Mouse (Mus musculus): ENCODE data around the gene Cul7. TPM values are rescaled to one million over a fixed set of nuclear protein-coding genes. Genes with fewer than 3 reads are reported as not detected.

The Cul7 gene
- polyA plus RNA-seq, 1 experiment from 2014 or later = 34.3 TPM

- Histone ChIP-seq H3K36me3 (ENCODE audit: control insufficient read depth, insufficient read depth, low read length) (peaks cover 66% of the 10 kb centered on the region), H3K9me3 (ENCODE audit: control insufficient read depth, low read length) (no peaks in the 10 kb centered on the region), H3K4me1 (ENCODE audit: control insufficient read depth in 2 of 2, insufficient read depth in 2 of 2, low read length in 2 of 2) (peaks cover 21 to 31% of the 10 kb centered on the region in 2 experiments), H3K4me2 (ENCODE audit: low read length) (peak overlapping the region; percentile 82), H3K9ac (ENCODE audit: low read length) (peak overlapping the region; percentile 94), H3K27ac (replicated peaks in 1 of 2; ENCODE audit: control insufficient read depth in 1 of 2, insufficient read depth in 1 of 2, low read depth in 2 of 2, low read length in 2 of 2) (peak overlapping the region in 1 of 2 experiments; percentile 98; a peak in 2 of 4 replicates), H3K4me3 (ENCODE audit: control insufficient read depth in 1 of 2, insufficient read depth in 1 of 2, low read depth in 1 of 2, low read length in 2 of 2) (peak overlapping the region; percentile 76 to 91), H3K27me3 (ENCODE audit: control insufficient read depth, insufficient read depth, low read length) (no peaks in the 10 kb centered on the region)
- no peak for ATAC-seq (ENCODE audit: insufficient number of reproducible peaks, insufficient read depth, low FRiP score, low read depth)
- 51% methylated on average over 20 of the region's 20 CpGs for WGBS
Measured at GRCm38 (mm10) chr17:46651755-46652547, 1.8 kb downstream of the Cul7 start.

DNA sequence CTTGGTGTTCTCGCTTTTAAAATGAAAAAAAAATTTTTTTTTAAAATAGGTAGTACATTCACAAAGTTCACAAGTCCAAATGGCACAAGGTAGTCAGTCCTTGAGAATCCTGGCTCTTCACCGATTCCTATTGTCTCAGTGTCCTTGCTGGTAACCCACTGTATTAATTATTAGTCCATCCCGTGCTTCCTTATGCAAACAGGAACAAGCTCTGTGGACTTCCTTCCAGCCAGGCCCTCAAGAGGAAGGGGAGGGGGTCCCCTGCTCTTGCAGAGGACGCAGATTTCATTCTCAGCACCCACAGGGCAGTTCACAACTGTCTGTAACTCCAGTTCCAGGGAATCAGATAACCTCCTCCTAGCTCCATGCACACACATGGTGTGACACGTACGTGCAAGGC is 5.9 kb downstream of the Cul7 start:
- H3K9me3 ChIP-seq (ENCODE audit: control insufficient read depth, low read length) = no peaks in the 10 kb centered on the region
- H3K36me3 ChIP-seq (ENCODE audit: control insufficient read depth, insufficient read depth, low read length) = peaks cover 89% of the 10 kb centered on the region
- H3K27ac ChIP-seq (replicated peaks in 1 of 2; ENCODE audit: control insufficient read depth in 1 of 2, insufficient read depth in 1 of 2, low read depth in 2 of 2, low read length in 2 of 2) = no peak overlapping the region
- no peak for ATAC-seq (ENCODE audit: insufficient number of reproducible peaks, insufficient read depth, low FRiP score, low read depth)
- H3K4me3 ChIP-seq (ENCODE audit: control insufficient read depth in 1 of 2, insufficient read depth in 1 of 2, low read depth in 1 of 2, low read length in 2 of 2) = no peak overlapping the region
- no peak overlapping the region for H3K4me2 ChIP-seq (ENCODE audit: low read length)
- H3K9ac ChIP-seq (ENCODE audit: low read length) = no peak overlapping the region
- H3K27me3 ChIP-seq (ENCODE audit: control insufficient read depth, insufficient read depth, low read length) = no peaks in the 10 kb centered on the region
- 83% methylated on average over 6 of the region's 6 CpGs for WGBS
- peaks cover 14 to 18% of the 10 kb centered on the region in 2 experiments for H3K4me1 ChIP-seq (ENCODE audit: control insufficient read depth in 2 of 2, insufficient read depth in 2 of 2, low read length in 2 of 2)

- Histone ChIP-seq H3K27ac (replicated peaks in 1 of 2; ENCODE audit: control insufficient read depth in 1 of 2, insufficient read depth in 1 of 2, low read depth in 2 of 2, low read length in 2 of 2) (no peak overlapping the region), H3K27me3 (ENCODE audit: control insufficient read depth, insufficient read depth, low read length) (no peaks in the 10 kb centered on the region), H3K9me3 (ENCODE audit: control insufficient read depth, low read length) (no peaks in the 10 kb centered on the region), H3K4me3 (ENCODE audit: control insufficient read depth in 1 of 2, insufficient read depth in 1 of 2, low read depth in 1 of 2, low read length in 2 of 2) (no peak overlapping the region), H3K4me2 (ENCODE audit: low read length) (no peak overlapping the region), H3K4me1 (ENCODE audit: control insufficient read depth in 2 of 2, insufficient read depth in 2 of 2, low read length in 2 of 2) (no peaks in the 10 kb centered on the region), H3K9ac (ENCODE audit: low read length) (no peak overlapping the region), H3K36me3 (ENCODE audit: control insufficient read depth, insufficient read depth, low read length) (peaks cover 100% of the 10 kb centered on the region)
- 94% methylated on average over 9 of the region's 9 CpGs for WGBS
- no peak for ATAC-seq (ENCODE audit: insufficient number of reproducible peaks, insufficient read depth, low FRiP score, low read depth)
Measured at GRCm38 (mm10) chr17:46661351-46661750, 11.2 kb downstream of the Cul7 start.

- H3K4me3 ChIP-seq (ENCODE audit: control insufficient read depth in 1 of 2, insufficient read depth in 1 of 2, low read depth in 1 of 2, low read length in 2 of 2) = no peak overlapping the region
- no peaks in the 10 kb centered on the region for H3K4me1 ChIP-seq (ENCODE audit: control insufficient read depth in 2 of 2, insufficient read depth in 2 of 2, low read length in 2 of 2)
- no peak for ATAC-seq (ENCODE audit: insufficient number of reproducible peaks, insufficient read depth, low FRiP score, low read depth)
Measured at GRCm38 (mm10) chr17:46661981-46662380, 11.8 kb downstream of the Cul7 start.

GRCm38 (mm10) chr17:46662730-46663129 is 12.6 kb downstream of the Cul7 start:
- no peak overlapping the region for H3K4me2 ChIP-seq (ENCODE audit: low read length)
- H3K4me3 ChIP-seq (ENCODE audit: control insufficient read depth in 1 of 2, insufficient read depth in 1 of 2, low read depth in 1 of 2, low read length in 2 of 2) = no peak overlapping the region
- H3K27ac ChIP-seq (replicated peaks in 1 of 2; ENCODE audit: control insufficient read depth in 1 of 2, insufficient read depth in 1 of 2, low read depth in 2 of 2, low read length in 2 of 2) = no peak overlapping the region
- H3K4me1 ChIP-seq (ENCODE audit: control insufficient read depth in 2 of 2, insufficient read depth in 2 of 2, low read length in 2 of 2) = no peaks in the 10 kb centered on the region
- no peaks in the 10 kb centered on the region for H3K27me3 ChIP-seq (ENCODE audit: control insufficient read depth, insufficient read depth, low read length)
- H3K36me3 ChIP-seq (ENCODE audit: control insufficient read depth, insufficient read depth, low read length) = peaks cover 98% of the 10 kb centered on the region
- H3K9me3 ChIP-seq (ENCODE audit: control insufficient read depth, low read length) = no peaks in the 10 kb centered on the region
- no peak overlapping the region for H3K9ac ChIP-seq (ENCODE audit: low read length)
- ATAC-seq (ENCODE audit: insufficient number of reproducible peaks, insufficient read depth, low FRiP score, low read depth) = no peak
- 84% methylated on average over 5 of the region's 5 CpGs for WGBS

More at GRCm38 (mm10) chr17:46661981-46662380, 11.8 kb downstream of the Cul7 start:
- peaks cover 100% of the 10 kb centered on the region for H3K36me3 ChIP-seq (ENCODE audit: control insufficient read depth, insufficient read depth, low read length)
- no peak overlapping the region for H3K27ac ChIP-seq (replicated peaks in 1 of 2; ENCODE audit: control insufficient read depth in 1 of 2, insufficient read depth in 1 of 2, low read depth in 2 of 2, low read length in 2 of 2)
- WGBS = 89% methylated on average over 12 of the region's 12 CpGs
- H3K4me2 ChIP-seq (ENCODE audit: low read length) = no peak overlapping the region
- H3K9me3 ChIP-seq (ENCODE audit: control insufficient read depth, low read length) = no peaks in the 10 kb centered on the region
- no peak overlapping the region for H3K9ac ChIP-seq (ENCODE audit: low read length)
- no peaks in the 10 kb centered on the region for H3K27me3 ChIP-seq (ENCODE audit: control insufficient read depth, insufficient read depth, low read length)

GRCm38 (mm10) chr17:46667712-46668111 is 17.6 kb downstream of the Cul7 start:
- H3K27ac ChIP-seq (replicated peaks in 1 of 2; ENCODE audit: control insufficient read depth in 1 of 2, insufficient read depth in 1 of 2, low read depth in 2 of 2, low read length in 2 of 2) = no peak overlapping the region
- WGBS = 77% methylated on average over 16 of the region's 16 CpGs
- H3K36me3 ChIP-seq (ENCODE audit: control insufficient read depth, insufficient read depth, low read length) = peaks cover 83% of the 10 kb centered on the region
- no peak overlapping the region for H3K9ac ChIP-seq (ENCODE audit: low read length)
- H3K9me3 ChIP-seq (ENCODE audit: control insufficient read depth, low read length) = no peaks in the 10 kb centered on the region
- 0 out of 2 replicates have a peak, but pooled peaks have one; percentile 40 for ATAC-seq (ENCODE audit: insufficient number of reproducible peaks, insufficient read depth, low FRiP score, low read depth)
- no peaks in the 10 kb centered on the region for H3K27me3 ChIP-seq (ENCODE audit: control insufficient read depth, insufficient read depth, low read length)
- no peak overlapping the region for H3K4me3 ChIP-seq (ENCODE audit: control insufficient read depth in 1 of 2, insufficient read depth in 1 of 2, low read depth in 1 of 2, low read length in 2 of 2)
- H3K4me1 ChIP-seq (ENCODE audit: control insufficient read depth in 2 of 2, insufficient read depth in 2 of 2, low read length in 2 of 2) = peaks cover under 1 to 1% of the 10 kb centered on the region in 2 experiments; a peak in 2 of 4 replicates
- no peak overlapping the region for H3K4me2 ChIP-seq (ENCODE audit: low read length)

GRCm38 (mm10) chr17:46669911-46670310 is 19.8 kb downstream of the Cul7 start:
- ATAC-seq (ENCODE audit: insufficient number of reproducible peaks, insufficient read depth, low FRiP score, low read depth) = no peak
- Histone ChIP-seq H3K36me3 (ENCODE audit: control insufficient read depth, insufficient read depth, low read length) (peaks cover 69% of the 10 kb centered on the region), H3K27ac (replicated peaks in 1 of 2; ENCODE audit: control insufficient read depth in 1 of 2, insufficient read depth in 1 of 2, low read depth in 2 of 2, low read length in 2 of 2) (no peak overlapping the region), H3K27me3 (ENCODE audit: control insufficient read depth, insufficient read depth, low read length) (no peaks in the 10 kb centered on the region), H3K4me2 (ENCODE audit: low read length) (no peak overlapping the region), H3K9me3 (ENCODE audit: control insufficient read depth, low read length) (no peaks in the 10 kb centered on the region), H3K9ac (ENCODE audit: low read length) (no peak overlapping the region), H3K4me1 (ENCODE audit: control insufficient read depth in 2 of 2, insufficient read depth in 2 of 2, low read length in 2 of 2) (peaks cover 10 to 13% of the 10 kb centered on the region in 2 experiments), H3K4me3 (ENCODE audit: control insufficient read depth in 1 of 2, insufficient read depth in 1 of 2, low read depth in 1 of 2, low read length in 2 of 2) (no peak overlapping the region)
- 94% methylated on average over 10 of the region's 10 CpGs for WGBS

Data from heart, embryonic 14.5 days (tissue).